Mouse (Mus musculus) ES-E14 (cell line): ENCODE data around the gene Zfp949.

ENCODE experiments used
- CHD2 ChIP-seq: IDR thresholded peaks from 2 replicates; pipeline ENCODE4 v1.6.1; 2014; ENCODE audit warnings: mild to moderate bottlenecking, low read depth, low read length, inconsistent platforms
- MAFK ChIP-seq: IDR thresholded peaks from 2 replicates; pipeline ENCODE4 v1.6.1; 2014; ENCODE audit warnings: mild to moderate bottlenecking, low read depth, low read length, inconsistent platforms; ENCODE audit not compliant: insufficient read depth
- ZC3H11A ChIP-seq: IDR thresholded peaks from 2 replicates; pipeline ENCODE4 v1.6.1; 2012; ENCODE audit warnings: low read depth, mild to moderate bottlenecking, inconsistent platforms, low read length, borderline replicate concordance
- ZNF384 ChIP-seq: IDR thresholded peaks from 2 replicates; pipeline ENCODE4 v1.6.1; 2012; ENCODE audit warnings: low read depth, low read length, inconsistent platforms

DNA sequence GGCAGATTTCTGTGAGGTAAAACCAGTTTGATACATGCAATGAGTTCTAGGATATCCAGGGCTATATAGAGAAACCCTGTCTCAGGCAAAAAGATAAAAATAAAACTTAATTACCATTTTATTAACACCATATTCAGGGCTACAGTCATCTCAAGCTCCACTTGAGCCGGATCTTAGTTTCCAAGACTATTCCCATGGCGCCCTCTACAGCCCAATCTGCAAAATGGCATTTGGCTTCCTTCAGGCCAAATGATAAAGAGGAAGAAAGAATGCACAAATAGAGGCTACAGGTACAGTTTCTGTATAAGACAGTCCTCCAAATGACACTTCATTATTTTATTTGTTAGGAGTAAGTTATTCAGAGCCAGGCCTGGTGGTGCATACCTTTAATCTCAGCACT is 1.7 kb upstream of the Zfp949 start:
- TF ChIP-seq ZNF384 (no peak), CHD2 (no peak), MAFK (no peak), ZC3H11A (no peak; the same call in 1 of the 2 replicates)
